Mouse (Mus musculus) liver, embryonic 16.5 days (tissue): ENCODE data around the gene Nckap5. TPM values are rescaled to one million over a fixed set of nuclear protein-coding genes. Genes with fewer than 3 reads are reported as not detected.

Experiments
- ATAC-seq: fragments of 200-750 bp; cut with Nextera tagmentation; 2 replicates; pipeline ENCODE4 v1.8.0; 2017; ENCODE audit warnings: low read depth, mild to moderate bottlenecking, moderate number of reproducible peaks, moderate library complexity
- H3K27ac ChIP-seq: fragments of 300-500 bp; sonication (generic); 2 replicates; pipeline ENCODE4 v1.5.1; 2014; ENCODE audit warnings: mild to moderate bottlenecking, low read length
- H3K27me3 ChIP-seq: fragments of 300-500 bp; sonication (generic); 2 replicates; pipeline ENCODE4 v1.6.1; 2014; ENCODE audit warnings: low read depth, low read length, mixed read lengths; ENCODE audit not compliant: control insufficient read depth, insufficient read depth
- H3K36me3 ChIP-seq: fragments of 300-500 bp; sonication (generic); 2 replicates; pipeline ENCODE4 v1.6.1; 2014; ENCODE audit warnings: mild to moderate bottlenecking; ENCODE audit not compliant: control insufficient read depth, insufficient read depth
- H3K4me1 ChIP-seq: fragments of 300-500 bp; sonication (generic); 2 replicates; pipeline ENCODE4 v1.6.1; 2014; ENCODE audit warnings: low read depth, low read length, mixed read lengths; ENCODE audit not compliant: control insufficient read depth
- H3K4me2 ChIP-seq: fragments of 300-500 bp; sonication (generic); 2 replicates; pipeline ENCODE4 v1.6.1; 2014; ENCODE audit warnings: low read depth, low read length, mixed read lengths
- H3K4me3 ChIP-seq: fragments of 300-500 bp; sonication (generic); 2 replicates; pipeline ENCODE4 v1.5.1; 2014; ENCODE audit warnings: low read depth, mild to moderate bottlenecking, low read length
- H3K9ac ChIP-seq: fragments of 300-500 bp; sonication (generic); 2 replicates; pipeline ENCODE4 v1.6.1; 2014; ENCODE audit warnings: low read depth, low read length
- H3K9me3 ChIP-seq: fragments of 300-500 bp; sonication (generic); replicated peaks from 2 replicates; pipeline ENCODE4 v1.6.1; 2016; ENCODE audit warnings: low read length; ENCODE audit not compliant: control insufficient read depth
- WGBS: fragments of 180-500 bp; shearing (Covaris S2); extraction: QIAGEN DNeasy Blood & Tissue Kit; methylation state at CpG from one replicate; pipeline ENCODE4 v1.1.7; 2014; ENCODE audit not compliant: insufficient replicate concordance; 5-methylcytosine and 5-hydroxymethylcytosine counted together
- polyA plus RNA-seq: library from polyadenylated mRNA; unstranded; fragments of >200 nt; fragmentation: Nextera tagmentation; extraction: Ambion mirVana; gene quantifications from 2 replicates; pipeline ENCODE4 v1.2.1, GENCODE M21; 2015

The Nckap5 gene
- polyA plus RNA-seq, 1 experiment from 2014 or later, result 1.9 TPM

GRCm38 (mm10) chr1:125925486-125925885 is 905.1 kb downstream of the Nckap5 start:
- H3K27me3 ChIP-seq, result no peaks in the 10 kb centered on the region
- H3K9ac ChIP-seq, result no peak overlapping the region
- no peak overlapping the region for H3K27ac ChIP-seq
- H3K9me3 ChIP-seq, result no peaks in the 10 kb centered on the region
- no peak overlapping the region for H3K4me3 ChIP-seq
- H3K36me3 ChIP-seq, result no peaks in the 10 kb centered on the region
- no peak for ATAC-seq
- H3K4me2 ChIP-seq, result no peak overlapping the region
- WGBS, result 80% methylated on average over 10 of the region's 10 CpGs
- no peaks in the 10 kb centered on the region for H3K4me1 ChIP-seq

GRCm38 (mm10) chr1:125923062-125923461 is 907.5 kb downstream of the Nckap5 start:
- no peaks in the 10 kb centered on the region for H3K27me3 ChIP-seq
- H3K36me3 ChIP-seq, result no peaks in the 10 kb centered on the region
- H3K4me3 ChIP-seq, result no peak overlapping the region
- no peak for ATAC-seq
- no peak overlapping the region for H3K27ac ChIP-seq
- no peaks in the 10 kb centered on the region for H3K4me1 ChIP-seq
- no peak overlapping the region for H3K9ac ChIP-seq
- H3K9me3 ChIP-seq, result no peaks in the 10 kb centered on the region
- no peak overlapping the region for H3K4me2 ChIP-seq
- 52% methylated on average over 2 of the region's 2 CpGs for WGBS

GRCm38 (mm10) chr1:125920696-125921095 is 909.9 kb downstream of the Nckap5 start:
- Histone ChIP-seq H3K36me3 (no peaks in the 10 kb centered on the region), H3K4me3 (no peak overlapping the region), H3K27ac (no peak overlapping the region), H3K4me2 (no peak overlapping the region), H3K4me1 (no peaks in the 10 kb centered on the region), H3K9ac (no peak overlapping the region), H3K9me3 (no peaks in the 10 kb centered on the region), H3K27me3 (no peaks in the 10 kb centered on the region)
- 48% methylated on average over 3 of the region's 3 CpGs for WGBS
- ATAC-seq, result no peak

GRCm38 (mm10) chr1:125912601-125913600 is 917.7 kb downstream of the Nckap5 start, which contains the start of gene Lypd1:
Gene Lypd1, minus strand, starts transcription at chr1:125913101.
- WGBS, result 7% methylated on average over 30 of the region's 30 CpGs
- no peak for ATAC-seq

GRCm38 (mm10) chr1:125911901-125912445 is 918.6 kb downstream of the Nckap5 start:
- no peaks in the 10 kb centered on the region; the same call in 1 of the 2 replicates for H3K4me1 ChIP-seq
- WGBS, result under 1% methylated on average over 40 of the region's 43 CpGs
- no peak overlapping the region for H3K9ac ChIP-seq
- no peak overlapping the region for H3K27ac ChIP-seq
- H3K36me3 ChIP-seq, result no peaks in the 10 kb centered on the region
- H3K4me3 ChIP-seq, result peak overlapping the region; percentile 47
- ATAC-seq, result no peak
- H3K27me3 ChIP-seq, result peaks cover 33% of the 10 kb centered on the region
- peak overlapping the region; percentile 64 for H3K4me2 ChIP-seq
- no peaks in the 10 kb centered on the region for H3K9me3 ChIP-seq

More at GRCm38 (mm10) chr1:125912601-125913600, 917.7 kb downstream of the Nckap5 start, which contains the start of gene Lypd1:
- Histone ChIP-seq H3K9me3 (no peaks in the 10 kb centered on the region), H3K27ac (no peak within 1 kb of the TSS), H3K4me3 (peak within 1 kb of the TSS; percentile 47), H3K27me3 (peaks cover 33% of the 10 kb centered on the region), H3K4me2 (peak within 1 kb of the TSS; percentile 64), H3K36me3 (no peaks in the 10 kb centered on the region), H3K4me1 (no peaks in the 10 kb centered on the region; the same call in 1 of the 2 replicates), H3K9ac (no peak within 1 kb of the TSS)

GRCm38 (mm10) chr1:125911337-125911900 is 919.2 kb downstream of the Nckap5 start:
- WGBS, result under 1% methylated on average over 35 of the region's 35 CpGs

GRCm38 (mm10) chr1:125910871-125911265 is 919.7 kb downstream of the Nckap5 start:
- no peaks in the 10 kb centered on the region for H3K36me3 ChIP-seq
- 1% methylated on average over 9 of the region's 9 CpGs for WGBS
- H3K4me3 ChIP-seq, result peak overlapping the region; percentile 47
- H3K27me3 ChIP-seq, result peaks cover 33% of the 10 kb centered on the region
- no peaks in the 10 kb centered on the region for H3K9me3 ChIP-seq
- no peak for ATAC-seq
- peak overlapping the region; percentile 64; the same call in 1 of the 2 replicates for H3K4me2 ChIP-seq
- no peak overlapping the region for H3K9ac ChIP-seq
- no peaks in the 10 kb centered on the region; the same call in 1 of the 2 replicates for H3K4me1 ChIP-seq
- H3K27ac ChIP-seq, result no peak overlapping the region

More at GRCm38 (mm10) chr1:125911337-125911900, 919.2 kb downstream of the Nckap5 start:
- Histone ChIP-seq H3K9ac (no peak overlapping the region), H3K4me1 (no peaks in the 10 kb centered on the region; the same call in 1 of the 2 replicates), H3K4me2 (peak overlapping the region; percentile 64), H3K4me3 (peak overlapping the region; percentile 47), H3K27me3 (peaks cover 33% of the 10 kb centered on the region), H3K36me3 (no peaks in the 10 kb centered on the region), H3K9me3 (no peaks in the 10 kb centered on the region), H3K27ac (no peak overlapping the region)
- 0 out of 2 replicates have a peak, but pooled peaks have one; percentile 21 for ATAC-seq

- no peaks in the 10 kb centered on the region for H3K9me3 ChIP-seq
- no peak overlapping the region for H3K4me2 ChIP-seq
- H3K9ac ChIP-seq, result no peak overlapping the region
- no peak for ATAC-seq
- H3K27me3 ChIP-seq, result peaks cover 33% of the 10 kb centered on the region
- no peaks in the 10 kb centered on the region for H3K36me3 ChIP-seq
- H3K4me3 ChIP-seq, result no peak overlapping the region
- H3K27ac ChIP-seq, result no peak overlapping the region
- WGBS, result 13% methylated on average over 14 of the region's 14 CpGs
- H3K4me1 ChIP-seq, result no peaks in the 10 kb centered on the region; the same call in 1 of the 2 replicates
These were observed 920.3 kb downstream of the Nckap5 start for GRCm38 (mm10) chr1:125910211-125910870.
